Mouse (Mus musculus) myocyte (in vitro differentiated cells): ENCODE results near the gene Serpina12.

Source experiments
- CEBPB ChIP-seq: IDR thresholded peaks from 2 replicates; pipeline ENCODE4 v1.6.1; 2011; ENCODE audit warnings: mild to moderate bottlenecking, moderate library complexity; ENCODE audit not compliant: poor library complexity, insufficient read depth, severe bottlenecking
- POLR2A ChIP-seq: IDR thresholded peaks from one replicate; pipeline ENCODE4 v1.6.1; 2011; ENCODE audit warnings: low read depth, mild to moderate bottlenecking, control low read depth, moderate library complexity; ENCODE audit not compliant: insufficient read length

GRCm38 (mm10) chr12:103989857-103990256 lies 54.4 kb downstream of the Serpina12 start, which contains the start of gene Serpina11:
- TF ChIP-seq CEBPB, result no peak
- TF ChIP-seq POLR2A, result no peak
